Mouse (Mus musculus) liver, adult 2 months (tissue): Measurements from ENCODE around the gene Lrp6. TPM values are rescaled to one million over a fixed set of nuclear protein-coding genes. Genes with fewer than 3 reads are reported as not detected.

Source experiments
- DNase-seq: peaks from one replicate; pipeline ENCODE4 v3.0.0-alpha.2; 2011; ENCODE audit warnings: low read depth, low spot score; ENCODE audit errors: extremely low read depth
- H3K27ac ChIP-seq: fragments of 200-500 bp; replicated peaks from 2 replicates; pipeline ENCODE4 v1.5.1; 2012; ENCODE audit warnings: low read depth, mild to moderate bottlenecking, control low read depth, inconsistent platforms, low read length; ENCODE audit not compliant: insufficient read depth
- H3K27me3 ChIP-seq: fragments of 200-500 bp; 2 replicates; pipeline ENCODE4 v1.6.1; 2012; ENCODE audit warnings: mild to moderate bottlenecking, moderate library complexity, low read length, inconsistent platforms; ENCODE audit not compliant: control insufficient read depth, insufficient read depth
- H3K36me3 ChIP-seq: fragments of 200-500 bp; 2 replicates; pipeline ENCODE4 v1.6.1; 2012; ENCODE audit warnings: low read length, inconsistent platforms; ENCODE audit not compliant: control insufficient read depth, insufficient read depth
- H3K4me1 ChIP-seq: fragments of 200-500 bp; 2 replicates; pipeline ENCODE4 v1.6.1; 2011; ENCODE audit warnings: low read length; ENCODE audit not compliant: control insufficient read depth, insufficient read depth
- H3K4me3 ChIP-seq: fragments of 200-500 bp; 2 replicates; pipeline ENCODE4 v1.5.1; 2011; ENCODE audit warnings: low read depth, mild to moderate bottlenecking, control low read depth, low read length, moderate library complexity; ENCODE audit not compliant: insufficient read depth
- H3K79me2 ChIP-seq: fragments of 200-500 bp; 2 replicates; pipeline ENCODE4 v1.6.1; 2012; ENCODE audit warnings: inconsistent platforms, mild to moderate bottlenecking, low read length, moderate library complexity; ENCODE audit not compliant: control insufficient read depth, insufficient read depth
- H3K9ac ChIP-seq: fragments of 200-500 bp; 2 replicates; pipeline ENCODE4 v1.6.1; 2012; ENCODE audit warnings: low read depth, mild to moderate bottlenecking, control low read depth, inconsistent platforms, low read length
- CTCF ChIP-seq: fragments of 200-500 bp; IDR thresholded peaks from 2 replicates; pipeline ENCODE4 v1.5.1; 2011; ENCODE audit warnings: low read depth, low read length, control low read depth
- POLR2A ChIP-seq: fragments of 200-500 bp; IDR thresholded peaks from 2 replicates; pipeline ENCODE4 v1.6.1; 2011; ENCODE audit warnings: low read length, control low read depth; ENCODE audit not compliant: insufficient read depth; ENCODE audit errors: extremely low read depth
- WGBS: fragments of 180-500 bp; shearing (Covaris S2); methylation state at CpG from one replicate; pipeline ENCODE4 v1.1.7; 2018; 5-methylcytosine and 5-hydroxymethylcytosine counted together
- polyA plus RNA-seq: library from polyadenylated mRNA; depleted of rRNA; stranded (reverse); fragments of >200 nt; gene quantifications from 2 replicates; pipeline ENCODE4 v1.2.3, GENCODE M21; 2012; rRNA removed
- total RNA-seq: library from RNA; depleted of rRNA; stranded (reverse); fragments of >200 nt; gene quantifications from 2 replicates; pipeline ENCODE4 v1.2.3, GENCODE M21; 2014; rRNA removed

Lrp6 gene
- total RNA-seq: 48.2 and 54.3 TPM in 2 replicates
- 15.0 and 15.1 TPM in 2 replicates for polyA plus RNA-seq

- peak within 1 kb of the TSS; percentile 100 for H3K9ac ChIP-seq
- TF ChIP-seq POLR2A (peak; percentile 80), CTCF (no peak)
- peak; percentile 45 for DNase-seq
- H3K36me3 ChIP-seq: no peaks in the 10 kb centered on the region
- peak within 1 kb of the TSS; percentile 100 for H3K4me3 ChIP-seq
- 1% methylated on average over 80 of the region's 99 CpGs for WGBS
- H3K27me3 ChIP-seq: no peaks in the 10 kb centered on the region
- H3K79me2 ChIP-seq: peaks cover 24% of the 10 kb centered on the region
- peak within 1 kb of the TSS; percentile 98 for H3K27ac ChIP-seq
- H3K4me1 ChIP-seq: peaks cover 14% of the 10 kb centered on the region
Measured at GRCm38 (mm10) chr6:134566818-134567485, at the start of gene Lrp6. Gene Lrp6 (minus strand): TSS chr6:134566965.

- DNase-seq: peak; percentile 98
- Histone ChIP-seq H3K36me3 (no peaks in the 10 kb centered on the region), H3K4me1 (no peaks in the 10 kb centered on the region), H3K27me3 (no peaks in the 10 kb centered on the region), H3K79me2 (no peaks in the 10 kb centered on the region), H3K9ac (no peak overlapping the region), H3K27ac (no peak overlapping the region), H3K4me3 (peak overlapping the region; percentile 26; the same call in 1 of the 2 replicates)
- 2% methylated on average over 16 of the region's 16 CpGs for WGBS
- TF ChIP-seq CTCF (peak; percentile 96), POLR2A (no peak)
Measured at GRCm38 (mm10) chr6:134614723-134615648, 48.2 kb upstream of the Lrp6 start.

- Histone ChIP-seq H3K27me3 (no peaks in the 10 kb centered on the region), H3K4me1 (no peaks in the 10 kb centered on the region), H3K27ac (0 out of 2 replicates have a peak overlapping the region, but pooled peaks have one; percentile 18), H3K79me2 (no peaks in the 10 kb centered on the region), H3K36me3 (no peaks in the 10 kb centered on the region), H3K4me3 (no peak overlapping the region), H3K9ac (no peak overlapping the region)
- TF ChIP-seq CTCF: no peak
- no peak for TF ChIP-seq POLR2A
- no peak for DNase-seq
- 6% methylated on average over 4 of the region's 4 CpGs for WGBS
Measured at GRCm38 (mm10) chr6:134614322-134614721, 47.6 kb upstream of the Lrp6 start.

GRCm38 (mm10) chr6:134611896-134612295 lies 45.1 kb upstream of the Lrp6 start:
- Histone ChIP-seq H3K9ac (no peak overlapping the region), H3K36me3 (no peaks in the 10 kb centered on the region), H3K79me2 (no peaks in the 10 kb centered on the region), H3K27ac (no peak overlapping the region), H3K4me3 (no peak overlapping the region), H3K27me3 (no peaks in the 10 kb centered on the region), H3K4me1 (peaks cover 2% of the 10 kb centered on the region)
- DNase-seq: no peak
- WGBS: 89% methylated on average over 13 of the region's 13 CpGs
- no peak for TF ChIP-seq CTCF
- no peak for TF ChIP-seq POLR2A

GRCm38 (mm10) chr6:134610380-134610779 lies 43.6 kb upstream of the Lrp6 start:
- Histone ChIP-seq H3K27ac (no peak overlapping the region), H3K4me1 (peaks cover 2% of the 10 kb centered on the region), H3K36me3 (no peaks in the 10 kb centered on the region), H3K4me3 (no peak overlapping the region), H3K79me2 (no peaks in the 10 kb centered on the region), H3K9ac (no peak overlapping the region), H3K27me3 (no peaks in the 10 kb centered on the region)
- no peak for DNase-seq
- TF ChIP-seq CTCF (no peak), POLR2A (no peak)
- 97% methylated on average over 9 of the region's 9 CpGs for WGBS
